Mouse (Mus musculus) C2C12 (cell line): ENCODE results near the gene Smco2. TPM values are rescaled to one million over a fixed set of nuclear protein-coding genes. Genes with fewer than 3 reads are reported as not detected.

Experiments
- H3K27me3 ChIP-seq: one replicate; pipeline ENCODE4 v1.6.1; 2011; ENCODE audit not compliant: control insufficient read depth, insufficient read depth, insufficient read length
- H3K36me3 ChIP-seq: one replicate; pipeline ENCODE4 v1.6.1; 2011; ENCODE audit not compliant: control insufficient read depth, insufficient read depth
- H3K4me3 ChIP-seq: one replicate; pipeline ENCODE4 v1.5.1; 2011; ENCODE audit warnings: mild to moderate bottlenecking, control low read depth; ENCODE audit not compliant: poor library complexity, insufficient read depth, severe bottlenecking
- H3K79me2 ChIP-seq: one replicate; pipeline ENCODE4 v1.6.1; 2011; ENCODE audit not compliant: control insufficient read depth, insufficient read depth
- H3K79me3 ChIP-seq: one replicate; pipeline ENCODE4 v1.6.1; 2011; ENCODE audit warnings: low read depth, control low read depth
- H3ac ChIP-seq: one replicate; pipeline ENCODE3; 2011; ENCODE audit warnings: low read depth; ENCODE audit not compliant: control insufficient read depth, insufficient read length
- CEBPB ChIP-seq: IDR thresholded peaks from one replicate; pipeline ENCODE4 v1.6.1; 2011; ENCODE audit warnings: low read depth, mild to moderate bottlenecking, control low read depth, moderate library complexity
- CTCF ChIP-seq: IDR thresholded peaks from one replicate; pipeline ENCODE4 v1.5.1; 2011; ENCODE audit not compliant: control insufficient read depth, insufficient read depth, insufficient read length
- FOSL1 ChIP-seq: IDR thresholded peaks from one replicate; pipeline ENCODE4 v1.8.0; 2011; ENCODE audit warnings: mild to moderate bottlenecking, low read length; ENCODE audit not compliant: poor library complexity, insufficient read depth, severe bottlenecking
- MAX ChIP-seq: IDR thresholded peaks from one replicate; pipeline ENCODE4 v1.6.1; 2011; ENCODE audit warnings: mild to moderate bottlenecking, control low read depth
- MYOD1 ChIP-seq: IDR thresholded peaks from one replicate; pipeline ENCODE4 v1.6.1; 2011; ENCODE audit warnings: low read depth; ENCODE audit not compliant: control insufficient read depth, insufficient read length
- MYOG ChIP-seq: IDR thresholded peaks from one replicate; pipeline ENCODE4 v1.6.1; 2011; ENCODE audit not compliant: control insufficient read depth, insufficient read length; ENCODE audit errors: extremely low read depth
- USF1 ChIP-seq: IDR thresholded peaks from one replicate; pipeline ENCODE4 v1.6.1; 2011; ENCODE audit warnings: low read depth, mild to moderate bottlenecking, control low read depth, moderate library complexity
- long read RNA-seq, 2 experiments: library from polyadenylated mRNA; unstranded; transcript quantifications; one replicate each; pipeline ENCODE4 v2.0.0; 2019 to 2020
- polyA plus RNA-seq: library from polyadenylated mRNA; unstranded; fragments of >200 nt; fragmentation: generic; extraction: Trizol; gene quantifications from one replicate; pipeline ENCODE4 v1.2.1, GENCODE M21; 2012; ENCODE audit warnings: missing spikeins

Smco2 gene
- polyA plus RNA-seq, result not detected
- long read RNA-seq, experiment 1, result 0 reads
- long read RNA-seq, experiment 2, result 0 reads

DNA sequence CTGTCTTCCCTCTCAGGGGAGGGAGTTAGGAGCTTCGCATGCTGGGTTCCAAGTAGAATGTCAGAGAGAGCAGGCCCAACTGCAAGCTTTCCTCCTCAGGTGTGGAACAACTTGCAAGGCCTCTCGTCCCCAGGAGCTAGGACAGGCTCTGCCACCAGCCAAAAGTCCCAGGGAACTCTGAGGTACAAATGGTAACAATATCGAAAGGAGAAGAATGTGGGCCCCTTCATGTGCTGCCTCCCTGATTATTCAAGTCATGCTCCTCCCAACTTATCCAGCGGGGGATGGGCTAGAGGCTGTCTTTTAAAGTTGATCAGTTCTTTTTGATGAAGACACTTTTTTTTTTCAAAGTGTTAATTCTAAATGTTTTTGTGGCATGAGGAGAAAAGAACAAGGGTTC lies at the start of gene Smco2:
TSS of gene Smco2 (plus strand) at position 55 of the 400 bp plus-strand sequence.
- no peak for TF ChIP-seq MYOD1
- TF ChIP-seq FOSL1, result no peak
- no peak for TF ChIP-seq MYOG
- TF ChIP-seq MAX, result no peak
- no peak for TF ChIP-seq USF1
- no peak for TF ChIP-seq CTCF
- Histone ChIP-seq H3K27me3 (no peaks in the 10 kb centered on the region), H3K36me3 (no peaks in the 10 kb centered on the region), H3K79me3 (no peaks in the 10 kb centered on the region), H3ac (no peak within 1 kb of the TSS), H3K4me3 (no peak within 1 kb of the TSS), H3K79me2 (no peaks in the 10 kb centered on the region)

DNA sequence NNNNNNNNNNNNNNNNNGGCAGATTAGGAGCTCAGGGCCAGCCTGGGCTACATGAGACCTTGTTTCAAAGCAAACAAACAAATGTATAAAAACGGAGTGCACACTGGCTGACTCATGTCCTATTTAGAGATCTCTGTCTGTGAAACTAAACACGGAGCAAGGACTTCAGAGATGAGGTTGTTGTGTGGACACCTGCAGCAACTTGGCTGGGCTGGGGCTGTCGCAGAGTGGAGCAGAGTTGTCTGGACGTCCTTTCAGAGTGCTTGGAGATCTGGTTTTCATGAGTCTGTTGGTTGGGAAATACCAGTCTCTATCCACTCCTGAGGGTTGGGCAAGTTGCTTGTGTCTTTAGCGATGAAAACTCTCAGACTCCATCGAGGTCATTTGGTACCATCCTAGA lies 39.9 kb upstream of the Smco2 start:
- H3K36me3 ChIP-seq, result no peaks in the 10 kb centered on the region

DNA sequence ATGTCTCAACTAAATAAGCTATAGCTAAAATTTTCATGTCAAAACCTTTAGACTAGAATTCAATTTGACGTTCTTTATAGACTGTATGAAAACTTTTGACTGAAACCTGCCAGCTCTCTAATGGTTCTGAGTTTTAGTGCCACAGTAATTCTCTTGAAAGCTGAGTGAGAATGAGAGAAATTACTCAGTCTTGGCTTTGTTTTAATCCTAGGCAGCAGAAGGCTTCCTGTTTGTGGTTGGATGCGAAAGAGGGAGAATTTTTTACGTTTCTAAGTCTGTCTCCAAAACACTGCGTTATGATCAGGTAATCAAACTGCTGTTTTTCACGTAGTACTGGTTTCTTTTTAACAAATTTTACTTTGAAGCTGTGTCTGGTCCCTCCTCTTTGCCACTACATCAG lies 36.9 kb upstream of the Smco2 start:
- Histone ChIP-seq H3K4me3 (no peak overlapping the region), H3K36me3 (no peaks in the 10 kb centered on the region), H3K27me3 (no peaks in the 10 kb centered on the region), H3ac (no peak overlapping the region), H3K79me3 (no peaks in the 10 kb centered on the region), H3K79me2 (no peaks in the 10 kb centered on the region)
- TF ChIP-seq MYOD1, result no peak

More for the DNA sequence above, 39.9 kb upstream of the Smco2 start:
- no peak overlapping the region for H3ac ChIP-seq
- H3K4me3 ChIP-seq, result no peak overlapping the region
- no peaks in the 10 kb centered on the region for H3K27me3 ChIP-seq
- H3K79me2 ChIP-seq, result no peaks in the 10 kb centered on the region
- TF ChIP-seq CTCF, result no peak
- TF ChIP-seq MYOD1, result no peak
- no peaks in the 10 kb centered on the region for H3K79me3 ChIP-seq

DNA sequence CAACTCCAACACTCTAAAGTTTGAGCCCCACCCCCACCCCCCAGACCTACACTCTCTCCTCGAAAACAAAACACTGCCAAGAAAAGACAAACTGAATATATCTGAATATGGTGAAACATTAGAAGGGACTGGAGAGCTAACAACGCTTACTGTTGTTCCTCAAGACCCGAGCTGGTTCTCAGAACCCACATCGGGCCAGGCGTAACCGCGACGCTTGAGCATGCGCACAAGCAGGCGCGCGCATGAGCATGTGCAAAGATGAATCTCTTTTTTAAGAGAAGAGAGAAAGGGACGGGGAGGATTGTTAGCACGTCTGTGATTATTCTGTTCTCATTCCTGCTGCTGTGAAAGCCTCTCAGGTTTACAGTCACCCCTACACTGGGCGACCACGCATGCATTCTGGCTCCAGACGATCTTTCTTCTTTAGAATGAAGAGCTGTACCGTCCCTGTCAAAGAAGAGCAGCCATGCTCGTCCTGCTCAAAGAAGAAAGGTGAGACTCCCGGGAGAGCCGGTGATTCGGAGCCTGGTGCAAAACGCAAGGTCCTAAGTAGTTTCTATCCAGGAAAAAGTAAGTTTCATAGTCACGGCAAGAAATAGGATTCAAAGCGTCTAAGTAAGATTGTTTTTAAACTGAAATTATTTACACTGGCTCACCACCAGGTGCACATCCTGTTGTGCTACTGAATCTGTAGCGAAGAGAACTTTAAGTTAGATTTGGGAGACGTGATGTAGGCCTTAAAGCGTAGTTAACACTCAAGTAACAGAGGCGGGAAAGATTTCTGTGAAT lies 29.5 kb upstream of the Smco2 start:
- no peak overlapping the region for H3ac ChIP-seq
- no peak overlapping the region for H3K4me3 ChIP-seq
- no peaks in the 10 kb centered on the region for H3K36me3 ChIP-seq
- TF ChIP-seq CEBPB (no peak), MAX (no peak), CTCF (no peak), MYOD1 (no peak), FOSL1 (no peak), USF1 (no peak), MYOG (no peak)
- H3K27me3 ChIP-seq, result no peaks in the 10 kb centered on the region
- H3K79me3 ChIP-seq, result no peaks in the 10 kb centered on the region
- H3K79me2 ChIP-seq, result no peaks in the 10 kb centered on the region

DNA sequence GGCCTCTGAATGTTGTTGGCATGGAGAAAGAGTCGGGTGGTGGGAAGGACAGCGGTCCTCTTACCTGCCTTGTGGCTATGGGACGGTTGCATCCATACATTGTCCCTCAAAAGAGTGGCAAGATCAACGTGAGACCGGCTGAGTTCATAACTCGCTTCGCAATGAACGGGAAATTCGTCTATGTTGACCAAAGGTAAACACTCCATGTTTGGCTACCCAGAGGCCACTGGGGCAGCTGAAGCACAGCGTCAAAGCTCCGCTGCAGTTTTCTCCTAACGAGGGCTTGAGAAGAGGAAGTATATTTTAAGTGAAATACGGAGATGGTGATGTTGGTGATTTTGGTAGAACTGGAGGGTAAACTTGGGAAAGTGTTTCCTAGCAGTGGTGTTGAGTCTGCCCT lies 27.9 kb upstream of the Smco2 start:
- H3K79me2 ChIP-seq, result no peaks in the 10 kb centered on the region
- TF ChIP-seq CTCF (no peak), FOSL1 (no peak), MYOG (no peak), MYOD1 (no peak), MAX (no peak), USF1 (no peak)

DNA sequence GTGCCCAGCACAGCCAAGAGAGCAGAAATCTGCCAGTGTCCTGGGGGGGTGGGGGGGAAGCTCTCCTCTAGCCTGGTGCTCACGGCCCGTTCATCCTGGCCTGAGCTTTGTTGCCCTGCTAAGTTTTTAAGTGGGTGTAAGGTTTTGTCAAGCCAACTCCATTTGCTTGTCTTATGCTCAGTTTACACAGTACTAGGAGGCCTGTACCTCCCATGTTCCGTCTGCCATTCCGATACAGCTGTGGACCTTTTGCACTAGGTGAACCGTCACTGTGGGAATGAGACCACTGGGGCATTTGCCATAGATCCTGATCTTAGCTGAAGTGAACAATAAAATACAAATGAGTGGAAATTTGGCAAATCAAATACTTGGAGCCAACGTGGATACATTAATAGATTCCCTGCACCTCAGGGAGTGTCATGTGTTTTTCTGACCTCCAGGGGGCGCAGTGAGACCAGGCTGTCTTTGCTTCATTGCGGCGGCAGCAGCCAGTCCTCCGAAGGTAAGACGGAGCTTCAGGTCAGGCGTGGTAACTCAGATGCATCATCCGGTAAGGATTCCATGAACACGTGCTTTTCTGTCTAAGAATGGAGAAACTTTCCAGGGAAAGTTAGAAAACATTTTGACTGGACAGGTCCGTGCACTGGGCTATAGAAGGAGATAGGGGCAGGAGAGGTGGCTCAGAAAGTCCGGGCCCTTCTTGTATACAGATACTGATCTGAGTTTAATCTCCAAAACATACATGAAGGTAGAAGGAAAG lies 25.0 kb upstream of the Smco2 start:
- TF ChIP-seq MYOD1 (no peak), USF1 (no peak), MYOG (no peak), CTCF (no peak), FOSL1 (no peak), MAX (no peak), CEBPB (no peak)
- no peaks in the 10 kb centered on the region for H3K36me3 ChIP-seq
- H3K4me3 ChIP-seq, result no peak overlapping the region
- no peaks in the 10 kb centered on the region for H3K79me3 ChIP-seq
- no peak overlapping the region for H3ac ChIP-seq
- H3K27me3 ChIP-seq, result no peaks in the 10 kb centered on the region
- no peaks in the 10 kb centered on the region for H3K79me2 ChIP-seq

More for the DNA sequence above, 27.9 kb upstream of the Smco2 start:
- H3K4me3 ChIP-seq, result no peak overlapping the region
- no peaks in the 10 kb centered on the region for H3K36me3 ChIP-seq
- no peaks in the 10 kb centered on the region for H3K79me3 ChIP-seq
- no peak overlapping the region for H3ac ChIP-seq
- no peaks in the 10 kb centered on the region for H3K27me3 ChIP-seq
